Mouse (Mus musculus) kidney, adult 2 months (tissue): ENCODE results near the gene Syf2.

Experiments used
- CTCF ChIP-seq: fragments of 200-500 bp; conservative IDR thresholded peaks from 2 replicates; pipeline ENCODE4 v1.5.1; 2011; ENCODE audit warnings: low read depth, mild to moderate bottlenecking, control low read depth, low read length, moderate library complexity, mixed read lengths; ENCODE audit not compliant: insufficient read depth, insufficient read length
- POLR2A ChIP-seq: fragments of 200-500 bp; IDR thresholded peaks from one replicate; pipeline ENCODE4 v1.6.1; 2011; ENCODE audit warnings: low read depth, low read length, control low read depth

GRCm38 (mm10) chr4:134883266-134883665 is 47.4 kb upstream of the Syf2 start:
- no peak for TF ChIP-seq POLR2A
- TF ChIP-seq CTCF: peak; percentile 69
